Mouse (Mus musculus) CH12.LX (cell line): ENCODE measurements around the gene Cyb5b. TPM values are rescaled to one million over a fixed set of nuclear protein-coding genes. Genes with fewer than 3 reads are reported as not detected.

ENCODE experiments used
- DNase-seq: peaks from one replicate; pipeline ENCODE4 v3.0.0-alpha.2; 2013; ENCODE audit errors: extremely low read depth
- H3K27ac ChIP-seq: 2 replicates; pipeline ENCODE4 v1.5.1; 2012; ENCODE audit warnings: low read depth, mild to moderate bottlenecking, control low read depth, moderate library complexity; ENCODE audit not compliant: insufficient read depth
- H3K27me3 ChIP-seq: replicated peaks from 2 replicates; pipeline ENCODE3; 2012; ENCODE audit warnings: inconsistent platforms
- H3K36me3 ChIP-seq, 2 experiments: replicated peaks in 1 of 2; 2 replicates each; pipeline versions ENCODE3 to v1.6.1; 2012; ENCODE audit warnings: inconsistent platforms in 1 of 2, low read length in 1 of 2, mild to moderate bottlenecking in 1 of 2, mixed read lengths in 1 of 2, moderate library complexity in 1 of 2; ENCODE audit not compliant: control insufficient read depth in 1 of 2, insufficient read depth in 1 of 2
- H3K4me1 ChIP-seq, 2 experiments: 2 replicates each; pipeline ENCODE4 v1.6.1; 2012; ENCODE audit warnings: inconsistent platforms in 1 of 2, moderate library complexity in 1 of 2; ENCODE audit not compliant: insufficient read depth in 2 of 2, control insufficient read depth in 1 of 2
- H3K4me2 ChIP-seq: 2 replicates; pipeline ENCODE4 v1.6.1; 2012; ENCODE audit warnings: low read depth, mild to moderate bottlenecking, control low read depth; ENCODE audit not compliant: poor library complexity, insufficient read depth, severe bottlenecking
- H3K4me3 ChIP-seq, 3 experiments: fragments of 150-350 bp in 1 of 3; sonication (generic) in 1 of 3; replicated peaks in 1 of 3; 2 replicates each; pipeline versions ENCODE3 to v1.5.1; 2011 to 2012; ENCODE audit warnings: low read depth in 2 of 3, low read length in 2 of 3, mild to moderate bottlenecking in 2 of 3, moderate library complexity in 2 of 3, control low read depth in 1 of 3, improper control_type of control experiment in 1 of 3, inconsistent platforms in 1 of 3, mixed read lengths in 1 of 3; ENCODE audit not compliant: poor library complexity in 1 of 3
- H3K79me2 ChIP-seq: replicated peaks from 2 replicates; pipeline ENCODE4 v1.6.1; 2012; ENCODE audit warnings: mild to moderate bottlenecking, moderate library complexity; ENCODE audit not compliant: control insufficient read depth, poor library complexity, insufficient read depth, severe bottlenecking; ENCODE audit errors: extremely low read depth
- H3K9ac ChIP-seq: 2 replicates; pipeline ENCODE4 v1.6.1; 2012; ENCODE audit warnings: low read depth, mild to moderate bottlenecking, control low read depth, moderate library complexity; ENCODE audit not compliant: insufficient read depth
- H3K9me3 ChIP-seq: replicated peaks from 2 replicates; pipeline ENCODE3; 2012; ENCODE audit warnings: low read length, inconsistent platforms, mixed read lengths
- CHD2 ChIP-seq: IDR thresholded peaks from 2 replicates; pipeline ENCODE4 v1.6.1; 2011; ENCODE audit warnings: low read length, improper control_type of control experiment
- CTCF ChIP-seq, 2 experiments: IDR thresholded peaks in 1 of 2; conservative IDR thresholded peaks in 1 of 2; 2 replicates each; pipeline ENCODE4 v1.5.1; 2011 to 2012; ENCODE audit warnings: low read depth in 2 of 2, low read length in 2 of 2, improper control_type of control experiment in 1 of 2, inconsistent platforms in 1 of 2, mild to moderate bottlenecking in 1 of 2, moderate library complexity in 1 of 2
- E2F4 ChIP-seq: IDR thresholded peaks from 2 replicates; pipeline ENCODE4 v1.6.1; 2011; ENCODE audit warnings: low read depth, low read length, improper control_type of control experiment; ENCODE audit not compliant: insufficient replicate concordance
- ETS1 ChIP-seq: conservative IDR thresholded peaks from 2 replicates; pipeline ENCODE4 v1.6.1; 2012; ENCODE audit warnings: low read depth, mild to moderate bottlenecking, inconsistent platforms, low read length, improper control_type of control experiment, moderate library complexity
- IRF4 ChIP-seq: IDR thresholded peaks from 2 replicates; pipeline ENCODE4 v1.6.1; 2014; ENCODE audit warnings: low read depth, mild to moderate bottlenecking, inconsistent platforms, low read length, improper control_type of control experiment
- MAZ ChIP-seq: IDR thresholded peaks from 2 replicates; pipeline ENCODE4 v1.6.1; 2012; ENCODE audit warnings: low read depth, mild to moderate bottlenecking, inconsistent platforms, low read length, improper control_type of control experiment, moderate library complexity
- MXI1 ChIP-seq: IDR thresholded peaks from 2 replicates; pipeline ENCODE4 v1.6.1; 2011; ENCODE audit warnings: mild to moderate bottlenecking, low read depth, low read length, improper control_type of control experiment
- PAX5 ChIP-seq: IDR thresholded peaks from 2 replicates; pipeline ENCODE4 v1.6.1; 2012; ENCODE audit warnings: low read length, inconsistent platforms, mixed read lengths
- RAD21 ChIP-seq: IDR thresholded peaks from 2 replicates; pipeline ENCODE4 v1.6.1; 2011; ENCODE audit warnings: low read depth, mild to moderate bottlenecking, low read length, improper control_type of control experiment, moderate library complexity
- SIN3A ChIP-seq: IDR thresholded peaks from 2 replicates; pipeline ENCODE4 v1.6.1; 2012; ENCODE audit warnings: low read length, improper control_type of control experiment, inconsistent platforms
- SMC3 ChIP-seq: IDR thresholded peaks from 2 replicates; pipeline ENCODE4 v1.6.1; 2011; ENCODE audit warnings: low read depth, low read length, improper control_type of control experiment
- TCF12 ChIP-seq: IDR thresholded peaks from 2 replicates; pipeline ENCODE4 v1.6.1; 2014; ENCODE audit warnings: low read depth, mild to moderate bottlenecking, inconsistent platforms, low read length, improper control_type of control experiment
- USF1 ChIP-seq: IDR thresholded peaks from 2 replicates; pipeline ENCODE4 v1.6.1; 2014; ENCODE audit warnings: low read depth, mild to moderate bottlenecking, inconsistent platforms, low read length, improper control_type of control experiment
- ZC3H11A ChIP-seq: IDR thresholded peaks from 2 replicates; pipeline ENCODE4 v1.6.1; 2012; ENCODE audit warnings: low read depth, mild to moderate bottlenecking, inconsistent platforms, low read length, improper control_type of control experiment
- ZMIZ1 ChIP-seq: IDR thresholded peaks from 2 replicates; pipeline ENCODE4 v1.6.1; 2012; ENCODE audit warnings: low read depth, mild to moderate bottlenecking, inconsistent platforms, low read length, improper control_type of control experiment
- dilution Hi-C: fragments of 300-500 bp; cut with MboI; formaldehyde crosslinking; loops from 2 replicates; pipeline ENCODE4 v1.14.3; 2020; ENCODE audit warnings: low sequenced_read_pairs; ENCODE audit not compliant: extremely low pct_unique_long_range_greater_than_20kb, extremely low pct_ligation_motif_present
- in situ Hi-C: fragments of 300-500 bp; cut with MboI; formaldehyde crosslinking; loops from 3 replicates; pipeline ENCODE4 v1.14.3; 2019; ENCODE audit warnings: low sequenced_read_pairs, low pct_ligation_motif_present, low pct_unique_long_range_greater_than_20kb, mixed read lengths
- polyA plus RNA-seq: library from polyadenylated mRNA; unstranded; fragments of >175 nt; gene quantifications from 2 replicates; pipeline ENCODE4 v1.2.1, GENCODE M21; 2012; ENCODE audit warnings: low read depth; ENCODE audit not compliant: insufficient read length
- total RNA-seq, 2 experiments: library from RNA; depleted of rRNA; stranded (reverse); fragments of 300-350 nt in 1 of 2; fragments of >200 nt in 1 of 2; gene quantifications; 2 replicates each; pipeline ENCODE4 v1.2.3; 2012 to 2014

Cyb5b gene
- total and polyA plus RNA-seq, 3 experiments = 74.0 to 156 (median 108) TPM

DNA sequence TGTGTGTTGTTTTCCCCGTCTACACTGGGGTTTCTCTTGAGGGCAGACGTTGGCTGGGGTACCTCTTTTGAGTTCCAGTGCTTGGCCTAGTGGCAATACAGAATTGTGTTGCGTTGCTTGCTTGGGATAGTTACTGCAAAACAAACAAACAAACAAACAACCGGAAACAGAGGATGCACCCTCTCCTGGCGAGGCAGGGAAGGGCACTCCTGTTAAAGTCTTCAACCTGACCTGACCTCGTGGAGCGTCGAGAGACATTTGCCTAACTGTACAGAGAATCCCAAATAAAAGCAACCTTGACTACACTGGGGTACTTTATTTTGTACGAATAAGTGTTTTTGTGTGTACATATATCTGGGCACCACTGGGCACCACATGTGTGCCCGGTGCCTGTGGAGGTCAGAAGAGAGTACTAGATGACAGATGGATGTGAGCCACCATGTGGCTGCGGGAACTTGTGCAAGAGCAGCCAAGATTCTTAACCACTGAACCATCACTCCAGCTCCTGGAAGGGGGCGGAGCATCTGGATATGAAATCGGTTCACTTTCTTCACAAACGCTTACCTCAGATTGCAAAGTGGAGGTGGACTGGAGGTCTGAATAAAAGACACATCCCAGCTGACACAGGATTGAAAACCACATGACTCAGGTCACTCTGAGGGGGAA lies 44.5 kb downstream of the Cyb5b start:
- Histone ChIP-seq H3K9me3 (no peaks in the 10 kb centered on the region), H3K79me2 (no peaks in the 10 kb centered on the region)
- in situ Hi-C loops = no loop called here

DNA sequence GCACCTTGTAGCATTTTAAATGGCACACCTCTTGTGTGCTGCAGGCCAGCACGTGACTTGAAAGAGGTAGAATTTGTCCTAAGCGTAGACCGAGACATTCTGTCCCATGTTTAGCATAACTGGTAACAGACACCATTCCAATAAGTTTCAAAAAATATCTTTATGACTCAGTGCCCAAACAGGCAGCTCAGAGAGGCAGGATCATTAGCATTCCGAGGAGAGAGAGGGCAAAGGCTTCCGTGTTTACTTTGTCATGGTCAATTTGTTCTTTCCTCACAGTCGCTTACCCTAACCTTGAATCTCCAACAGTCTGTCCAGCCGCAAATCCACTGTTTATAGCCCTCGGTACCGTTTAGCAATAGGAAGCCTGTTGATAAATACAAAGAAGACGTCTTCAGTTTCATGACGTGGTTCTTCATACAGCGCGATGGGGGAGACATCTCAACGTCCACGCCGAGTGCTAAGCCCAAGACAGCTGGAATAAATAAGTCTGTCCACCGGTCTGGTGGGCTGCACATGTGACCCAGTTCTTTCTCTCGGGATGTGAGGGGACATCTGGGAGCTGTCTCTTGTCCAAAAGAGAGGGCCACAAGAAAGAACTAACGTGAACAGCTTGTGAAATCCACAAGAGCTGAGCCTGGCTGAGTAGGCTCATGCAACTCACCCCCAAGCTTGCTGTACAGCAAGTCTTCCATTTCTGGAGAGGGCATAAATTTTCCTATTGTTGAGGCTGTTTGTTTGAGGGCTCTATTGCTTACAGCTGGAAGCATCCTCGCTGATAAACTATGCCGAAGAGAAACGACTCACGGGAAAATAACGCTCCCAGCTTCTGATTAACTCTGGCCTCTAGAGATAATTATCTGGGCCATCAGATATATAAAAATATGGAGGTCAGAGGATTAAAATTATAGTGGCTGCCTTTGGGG lies 47.7 kb downstream of the Cyb5b start:
- Histone ChIP-seq H3K9me3 (no peaks in the 10 kb centered on the region), H3K4me3 (no peak overlapping the region), H3K9ac (no peak overlapping the region), H3K27me3 (no peaks in the 10 kb centered on the region), H3K27ac (no peak overlapping the region), H3K79me2 (no peaks in the 10 kb centered on the region), H3K36me3 (no peaks in the 10 kb centered on the region), H3K4me2 (no peak overlapping the region), H3K4me1 (no peaks in the 10 kb centered on the region; a peak in 1 of 4 replicates)
- in situ Hi-C loops = no loop called here
- dilution Hi-C loops = no loop called here
- TF ChIP-seq E2F4 (no peak), SMC3 (no peak), IRF4 (no peak), SIN3A (no peak), ZMIZ1 (no peak), MAZ (no peak), ZC3H11A (no peak), ETS1 (no peak), MXI1 (no peak), PAX5 (no peak), TCF12 (no peak)
- DNase-seq = no peak

More for the DNA sequence above, 44.5 kb downstream of the Cyb5b start:
- H3K36me3 ChIP-seq = no peaks in the 10 kb centered on the region
- TF ChIP-seq CTCF (conservative IDR thresholded peaks at IDR 0.05 in 1 of 2, IDR thresholded peaks at IDR 0.05 in 1 of 2; ENCODE audit: low read depth in 2 of 2, low read length in 2 of 2) (no peak), RAD21 (no peak), USF1 (no peak), CHD2 (no peak)
- no peak for DNase-seq
- H3K4me1 ChIP-seq = no peaks in the 10 kb centered on the region
- no peak overlapping the region for H3K9ac ChIP-seq
- dilution Hi-C loops = no loop called here
- H3K4me2 ChIP-seq = no peak overlapping the region
- H3K27me3 ChIP-seq = no peaks in the 10 kb centered on the region
- no peak overlapping the region for H3K4me3 ChIP-seq
- no peak overlapping the region for H3K27ac ChIP-seq
